Mouse (Mus musculus): ENCODE measurements around the gene Pex5l.

- TF ChIP-seq POLR2A (IDR thresholded peaks at IDR 0.05; ENCODE audit: insufficient read length, low read depth) (no peak), POLR2AphosphoS2 (IDR thresholded peaks at IDR 0.05; ENCODE audit: insufficient read length, low read depth) (no peak), CEBPB (IDR thresholded peaks at IDR 0.05; ENCODE audit: insufficient read depth, poor library complexity, severe bottlenecking) (no peak), USF1 (IDR thresholded peaks at IDR 0.05; ENCODE audit: low read depth) (no peak), TCF3 (IDR thresholded peaks at IDR 0.05; ENCODE audit: insufficient read length, low read depth) (no peak), SRF (IDR thresholded peaks at IDR 0.05; ENCODE audit: control insufficient read depth, insufficient read length, low read depth) (no peak), E2F4 (IDR thresholded peaks at IDR 0.05; ENCODE audit: insufficient read depth) (no peak), MAX (IDR thresholded peaks at IDR 0.05; ENCODE audit: low read depth) (no peak), TCF12 (IDR thresholded peaks at IDR 0.05; ENCODE audit: insufficient read depth, poor library complexity, severe bottlenecking) (no peak)
Measured at GRCm38 (mm10) chr3:33165186-33165585, 22.1 kb upstream of the Pex5l start.

All from myocyte (in vitro differentiated cells).